Mouse (Mus musculus) lung, postnatal 0 days (tissue): ENCODE measurements at regions not wholly inside any gene's neighbourhood (a gene's known extent, or its start where the extent isn't known, plus 50 kb on each side); places are given as distances from the start of the nearest gene placed in this dataset.

Experiments
- ATAC-seq: fragments of 200-750 bp; cut with Nextera tagmentation; 2 replicates; pipeline ENCODE4 v1.8.0; 2017; ENCODE audit warnings: moderate library complexity
- DNase-seq: peaks from one replicate; pipeline ENCODE4 v3.0.0-alpha.2; 2016; ENCODE audit warnings: low spot score
- H3K27ac ChIP-seq: fragments of 300-500 bp; sonication (generic); 2 replicates; pipeline ENCODE4 v1.5.1; 2014; ENCODE audit warnings: antibody characterized with exemption, mild to moderate bottlenecking, low read length, mixed read lengths
- H3K27me3 ChIP-seq: fragments of 300-500 bp; sonication (generic); replicated peaks from 2 replicates; pipeline ENCODE4 v1.6.1; 2014; ENCODE audit warnings: low read length, mixed read lengths; ENCODE audit not compliant: insufficient read depth
- H3K36me3 ChIP-seq: fragments of 300-500 bp; sonication (generic); 2 replicates; pipeline ENCODE4 v1.6.1; 2014; ENCODE audit warnings: low read length, mixed read lengths; ENCODE audit not compliant: insufficient read depth
- H3K4me1 ChIP-seq: fragments of 300-500 bp; sonication (generic); 2 replicates; pipeline ENCODE4 v1.6.1; 2014; ENCODE audit warnings: antibody characterized with exemption, low read depth, low read length, mixed read lengths; ENCODE audit not compliant: insufficient read depth
- H3K4me2 ChIP-seq: fragments of 300-500 bp; sonication (generic); replicated peaks from 2 replicates; pipeline ENCODE4 v1.6.1; 2014; ENCODE audit warnings: low read depth, mild to moderate bottlenecking, low read length, moderate library complexity, mixed read lengths
- H3K4me3 ChIP-seq: fragments of 300-500 bp; sonication (generic); 2 replicates; pipeline ENCODE4 v1.5.1; 2014; ENCODE audit warnings: low read depth, low read length
- H3K9ac ChIP-seq: fragments of 300-500 bp; sonication (generic); replicated peaks from 2 replicates; pipeline ENCODE4 v1.6.1; 2014; ENCODE audit warnings: low read depth, mild to moderate bottlenecking
- H3K9me3 ChIP-seq: fragments of 300-500 bp; sonication (generic); 2 replicates; pipeline ENCODE4 v1.6.1; 2016; ENCODE audit warnings: low read length, mixed read lengths
- CTCF ChIP-seq: IDR thresholded peaks from 2 replicates; pipeline ENCODE4 v1.5.1; 2016; ENCODE audit warnings: antibody characterized with exemption, mild to moderate bottlenecking
- EP300 ChIP-seq: IDR thresholded peaks from 2 replicates; pipeline ENCODE4 v1.6.1; 2016; ENCODE audit warnings: antibody characterized with exemption, mild to moderate bottlenecking, control low read depth
- WGBS: fragments of 180-500 bp; shearing (Covaris S2); extraction: QIAGEN DNeasy Blood & Tissue Kit; methylation state at CpG from one replicate; pipeline ENCODE4 v1.1.7; 2014; 5-methylcytosine and 5-hydroxymethylcytosine counted together

- DNase-seq = no peak
Measured at GRCm38 (mm10) chr15:50583951-50584350, 3300.8 kb upstream of the Gm7489 start.

DNA sequence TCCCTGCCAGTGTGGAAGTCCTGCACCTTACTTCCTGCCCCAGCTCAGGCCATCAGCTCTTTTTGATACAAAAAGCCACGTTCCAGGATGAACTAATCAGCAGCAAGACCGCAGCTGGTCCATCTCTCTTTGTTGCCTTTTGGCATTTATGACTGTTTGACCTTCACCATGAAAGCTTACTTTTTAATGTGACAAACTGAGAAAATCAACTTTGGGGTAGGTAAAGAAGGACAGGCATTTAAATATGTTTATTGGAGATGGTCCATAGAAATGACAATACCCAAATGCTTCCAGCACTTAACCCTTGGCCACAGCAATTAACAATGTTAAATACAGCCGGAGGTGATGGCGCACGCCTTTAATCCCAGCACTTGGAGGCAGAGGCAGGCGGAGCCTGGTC, 3299.2 kb upstream of the Gm7489 start:
- 66% methylated on average over 6 of the region's 6 CpGs for WGBS
- Histone ChIP-seq H3K4me3 (no peak overlapping the region), H3K9me3 (no peaks in the 10 kb centered on the region), H3K4me1 (no peaks in the 10 kb centered on the region), H3K36me3 (no peaks in the 10 kb centered on the region), H3K9ac (no peak overlapping the region), H3K27ac (no peak overlapping the region), H3K27me3 (no peaks in the 10 kb centered on the region), H3K4me2 (no peak overlapping the region)
- TF ChIP-seq CTCF (no peak), EP300 (no peak)
- no peak for DNase-seq
- ATAC-seq = no peak

More at GRCm38 (mm10) chr15:50583951-50584350, 3300.8 kb upstream of the Gm7489 start:
- Histone ChIP-seq H3K27ac (no peak overlapping the region), H3K4me1 (no peaks in the 10 kb centered on the region), H3K9ac (no peak overlapping the region), H3K36me3 (no peaks in the 10 kb centered on the region), H3K27me3 (no peaks in the 10 kb centered on the region), H3K4me2 (no peak overlapping the region), H3K9me3 (no peaks in the 10 kb centered on the region), H3K4me3 (no peak overlapping the region)
- no peak for TF ChIP-seq CTCF
- no peak for TF ChIP-seq EP300
- no peak for ATAC-seq
